Mouse (Mus musculus) brown adipose tissue, adult 24 weeks (tissue): ENCODE measurements around the gene Pomp. TPM values are rescaled to one million over a fixed set of nuclear protein-coding genes. Genes with fewer than 3 reads are reported as not detected.
"Not testable (repeated sequence)": the region's sequence is repeated elsewhere in the genome, so short reads cannot be mapped to it uniquely, and the experiment has no call there.

Source experiments
- H3K27ac ChIP-seq: fragments of 200-500 bp; replicated peaks from 2 replicates; pipeline ENCODE4 v1.5.1; 2012; ENCODE audit warnings: low read depth, mild to moderate bottlenecking, low read length
- H3K4me1 ChIP-seq: fragments of 200-500 bp; 2 replicates; pipeline ENCODE4 v1.6.1; 2012; ENCODE audit warnings: low read length, mixed read lengths; ENCODE audit not compliant: control insufficient read depth, insufficient read depth, insufficient read length
- H3K4me3 ChIP-seq: fragments of 200-500 bp; 2 replicates; pipeline ENCODE4 v1.5.1; 2012; ENCODE audit warnings: low read depth, mild to moderate bottlenecking, low read length, moderate library complexity; ENCODE audit not compliant: insufficient read depth
- polyA plus RNA-seq: library from polyadenylated mRNA; stranded (reverse); fragments of >200 nt; gene quantifications from 2 replicates; pipeline ENCODE4 v1.2.4, GENCODE M21; 2012; ENCODE audit not compliant: missing spikeins, insufficient read depth, insufficient read length

Pomp gene
- polyA plus RNA-seq, 1 experiment, result 239 TPM

GRCm38 (mm10) chr5:147879971-147880682 is 19.9 kb downstream of the Pomp start:
- H3K4me1 ChIP-seq, result no peaks in the 10 kb centered on the region
- no peak overlapping the region for H3K4me3 ChIP-seq
- H3K27ac ChIP-seq, result no peak overlapping the region

- no peak overlapping the region for H3K27ac ChIP-seq
- no peaks in the 10 kb centered on the region for H3K4me1 ChIP-seq
- no peak overlapping the region for H3K4me3 ChIP-seq
These were observed 23.3 kb downstream of the Pomp start for GRCm38 (mm10) chr5:147883581-147883980.

- Histone ChIP-seq H3K4me1 (no peaks in the 10 kb centered on the region), H3K27ac (no peak overlapping the region), H3K4me3 (no peak overlapping the region)
These were observed 28.3 kb downstream of the Pomp start for GRCm38 (mm10) chr5:147888313-147889297.

- no peak overlapping the region for H3K4me3 ChIP-seq
- peaks cover 4% of the 10 kb centered on the region; the same call in 1 of the 2 replicates for H3K4me1 ChIP-seq
- H3K27ac ChIP-seq, result no peak overlapping the region
These were observed 32.5 kb downstream of the Pomp start for GRCm38 (mm10) chr5:147892735-147893134.

- Histone ChIP-seq H3K27ac (no peak overlapping the region), H3K4me3 (no peak overlapping the region)
These were observed 32.9 kb downstream of the Pomp start for GRCm38 (mm10) chr5:147893143-147893542.

GRCm38 (mm10) chr5:147893766-147894454 is 33.6 kb downstream of the Pomp start:
- H3K4me3 ChIP-seq, result peak overlapping the region; percentile 73
- H3K27ac ChIP-seq, result peak overlapping the region; percentile 74
- peaks cover 4% of the 10 kb centered on the region; the same call in 1 of the 2 replicates for H3K4me1 ChIP-seq

More at GRCm38 (mm10) chr5:147893143-147893542, 32.9 kb downstream of the Pomp start:
- peaks cover 4% of the 10 kb centered on the region; the same call in 1 of the 2 replicates for H3K4me1 ChIP-seq

- H3K4me3 ChIP-seq, result peak within 1 kb of the TSS; percentile 73
- H3K27ac ChIP-seq, result peak within 1 kb of the TSS; percentile 74
- H3K4me1 ChIP-seq, result peaks cover 4% of the 10 kb centered on the region; the same call in 1 of the 2 replicates
These were observed 34.3 kb downstream of the Pomp start, which contains the start of gene Slc46a3 for GRCm38 (mm10) chr5:147894455-147895076. Gene Slc46a3 (minus strand): TSS chr5:147894815.

GRCm38 (mm10) chr5:147895436-147896198 is 35.4 kb downstream of the Pomp start:
- Histone ChIP-seq H3K4me1 (peaks cover 4% of the 10 kb centered on the region; the same call in 1 of the 2 replicates), H3K4me3 (peak overlapping the region; percentile 34), H3K27ac (no peak overlapping the region)

- not testable (repeated sequence) for H3K4me1 ChIP-seq, H3K27ac ChIP-seq, H3K4me3 ChIP-seq
These were observed 36.2 kb downstream of the Pomp start for GRCm38 (mm10) chr5:147896501-147896900.

- Histone ChIP-seq H3K4me3 (no peak overlapping the region), H3K4me1 (peaks cover 4% of the 10 kb centered on the region; the same call in 1 of the 2 replicates)
These were observed 38.0 kb downstream of the Pomp start for GRCm38 (mm10) chr5:147898254-147898653.

GRCm38 (mm10) chr5:147898968-147899549 is 38.8 kb downstream of the Pomp start:
- H3K4me1 ChIP-seq, result peaks cover 4% of the 10 kb centered on the region; the same call in 1 of the 2 replicates
- no peak overlapping the region for H3K27ac ChIP-seq
- no peak overlapping the region for H3K4me3 ChIP-seq

More at GRCm38 (mm10) chr5:147898254-147898653, 38.0 kb downstream of the Pomp start:
- no peak overlapping the region for H3K27ac ChIP-seq

- Histone ChIP-seq H3K4me1 (no peaks in the 10 kb centered on the region), H3K4me3 (no peak overlapping the region), H3K27ac (no peak overlapping the region)
These were observed 41.9 kb downstream of the Pomp start for GRCm38 (mm10) chr5:147902008-147902757.

- no peak overlapping the region for H3K4me3 ChIP-seq
- no peaks in the 10 kb centered on the region for H3K4me1 ChIP-seq
- H3K27ac ChIP-seq, result no peak overlapping the region
These were observed 42.9 kb downstream of the Pomp start for GRCm38 (mm10) chr5:147903166-147903565.
